Mouse (Mus musculus) MEL (cell line): ENCODE results near the gene Brd9.

Source experiments
- BHLHE40 ChIP-seq: IDR thresholded peaks from 2 replicates; pipeline ENCODE4 v1.6.1; 2012; ENCODE audit warnings: low read depth, mild to moderate bottlenecking, inconsistent platforms, low read length, improper control_type of control experiment, borderline replicate concordance
- CHD2 ChIP-seq: IDR thresholded peaks from 2 replicates; pipeline ENCODE4 v1.6.1; 2011; ENCODE audit warnings: low read length, improper control_type of control experiment
- CTCF ChIP-seq, 3 experiments: IDR thresholded peaks in 2 of 3; conservative IDR thresholded peaks in 1 of 3; 2 replicates each; pipeline ENCODE4 v1.5.1; 2011 to 2012; ENCODE audit warnings: low read length in 3 of 3, low read depth in 2 of 3, mild to moderate bottlenecking in 2 of 3, improper control_type of control experiment in 1 of 3, inconsistent platforms in 1 of 3, mixed read lengths in 1 of 3, moderate library complexity in 1 of 3; ENCODE audit not compliant: control insufficient read depth in 1 of 3, insufficient read depth in 1 of 3, poor library complexity in 1 of 3, severe bottlenecking in 1 of 3
- E2F4 ChIP-seq: IDR thresholded peaks from 2 replicates; pipeline ENCODE4 v1.6.1; 2011; ENCODE audit warnings: low read depth, low read length, improper control_type of control experiment, borderline replicate concordance
- HCFC1 ChIP-seq: IDR thresholded peaks from 2 replicates; pipeline ENCODE4 v1.6.1; 2012; ENCODE audit warnings: low read depth, mild to moderate bottlenecking, inconsistent platforms, low read length, improper control_type of control experiment, moderate library complexity
- POLR2AphosphoS5 ChIP-seq: IDR thresholded peaks from 2 replicates; pipeline ENCODE4 v1.6.1; 2012; ENCODE audit warnings: low read depth, borderline replicate concordance, mild to moderate bottlenecking, inconsistent platforms, low read length, moderate library complexity, mixed read lengths
- TCF12 ChIP-seq: IDR thresholded peaks from 2 replicates; pipeline ENCODE4 v1.6.1; 2014; ENCODE audit warnings: low read depth, mild to moderate bottlenecking, inconsistent platforms, low read length, improper control_type of control experiment, moderate library complexity
- ZNF384 ChIP-seq: IDR thresholded peaks from 2 replicates; pipeline ENCODE4 v1.6.1; 2012; ENCODE audit warnings: low read depth, mild to moderate bottlenecking, inconsistent platforms, low read length, improper control_type of control experiment

- TF ChIP-seq POLR2AphosphoS5 = no peak
- no peak for TF ChIP-seq HCFC1
- no peak for TF ChIP-seq ZNF384
- no peak for TF ChIP-seq CHD2
- no peak for TF ChIP-seq E2F4
- TF ChIP-seq BHLHE40 = no peak
- no peak for TF ChIP-seq TCF12
- no peak for TF ChIP-seq CTCF (IDR thresholded peaks at IDR 0.05 in 2 of 3, conservative IDR thresholded peaks at IDR 0.05 in 1 of 3; ENCODE audit: control insufficient read depth in 1 of 3, insufficient read depth in 1 of 3, low read depth in 2 of 3, low read length in 3 of 3, poor library complexity in 1 of 3, severe bottlenecking in 1 of 3)
These were observed 53.7 kb downstream of the Brd9 start for GRCm38 (mm10) chr13:73991267-73991666.
